Mouse (Mus musculus) liver, postnatal 0 days (tissue): ENCODE measurements around the gene Ifit1. TPM values are rescaled to one million over a fixed set of nuclear protein-coding genes. Genes with fewer than 3 reads are reported as not detected.

ENCODE experiments used
- ATAC-seq: fragments of 200-750 bp; cut with Nextera tagmentation; 2 replicates; pipeline ENCODE4 v1.8.0; 2017; ENCODE audit warnings: mild to moderate bottlenecking, moderate library complexity
- DNase-seq: peaks from one replicate; pipeline ENCODE4 v3.0.0-alpha.2; 2016
- H3K27ac ChIP-seq: fragments of 300-500 bp; sonication (generic); 2 replicates; pipeline ENCODE4 v1.5.1; 2014; ENCODE audit warnings: antibody characterized with exemption, moderate library complexity, mild to moderate bottlenecking, low read depth
- H3K27me3 ChIP-seq: fragments of 300-500 bp; sonication (generic); 2 replicates; pipeline ENCODE4 v1.6.1; 2014; ENCODE audit warnings: low read length, control low read depth, mixed read lengths; ENCODE audit not compliant: insufficient read depth
- H3K36me3 ChIP-seq: fragments of 300-500 bp; sonication (generic); replicated peaks from 2 replicates; pipeline ENCODE4 v1.6.1; 2014; ENCODE audit warnings: mild to moderate bottlenecking, control low read depth, low read length, moderate library complexity, mixed read lengths; ENCODE audit not compliant: insufficient read depth
- H3K4me1 ChIP-seq: fragments of 300-500 bp; sonication (generic); 2 replicates; pipeline ENCODE4 v1.6.1; 2014; ENCODE audit warnings: antibody characterized with exemption, mild to moderate bottlenecking, control low read depth; ENCODE audit not compliant: insufficient read depth
- H3K4me2 ChIP-seq: fragments of 300-500 bp; sonication (generic); 2 replicates; pipeline ENCODE4 v1.6.1; 2014; ENCODE audit warnings: low read depth, mild to moderate bottlenecking, low read length, moderate library complexity, mixed read lengths
- H3K4me3 ChIP-seq: fragments of 300-500 bp; sonication (generic); 2 replicates; pipeline ENCODE4 v1.5.1; 2014; ENCODE audit warnings: low read depth, low read length
- H3K9ac ChIP-seq: fragments of 300-500 bp; sonication (generic); replicated peaks from 2 replicates; pipeline ENCODE4 v1.6.1; 2014; ENCODE audit warnings: mild to moderate bottlenecking, moderate library complexity
- H3K9me3 ChIP-seq: fragments of 300-500 bp; sonication (generic); 2 replicates; pipeline ENCODE4 v1.6.1; 2016; ENCODE audit warnings: mild to moderate bottlenecking, control low read depth, low read length, mixed read lengths
- CTCF ChIP-seq: sonication (generic); IDR thresholded peaks from 2 replicates; pipeline ENCODE4 v1.5.1; 2016; ENCODE audit warnings: antibody characterized with exemption, low read depth
- EP300 ChIP-seq: IDR thresholded peaks from 2 replicates; pipeline ENCODE4 v1.6.1; 2016; ENCODE audit warnings: antibody characterized with exemption, low read depth, mild to moderate bottlenecking
- WGBS: fragments of 180-500 bp; shearing (Covaris S2); extraction: QIAGEN DNeasy Blood & Tissue Kit; methylation state at CpG from one replicate; pipeline ENCODE4 v1.1.7; 2014; ENCODE audit not compliant: insufficient replicate concordance; 5-methylcytosine and 5-hydroxymethylcytosine counted together
- polyA plus RNA-seq: library from polyadenylated mRNA; unstranded; fragments of >200 nt; fragmentation: Nextera tagmentation; extraction: Ambion mirVana; gene quantifications from 2 replicates; pipeline ENCODE4 v1.2.1, GENCODE M21; 2015

Ifit1 gene
- polyA plus RNA-seq, 1 experiment from 2014 or later: 6.6 TPM

DNA sequence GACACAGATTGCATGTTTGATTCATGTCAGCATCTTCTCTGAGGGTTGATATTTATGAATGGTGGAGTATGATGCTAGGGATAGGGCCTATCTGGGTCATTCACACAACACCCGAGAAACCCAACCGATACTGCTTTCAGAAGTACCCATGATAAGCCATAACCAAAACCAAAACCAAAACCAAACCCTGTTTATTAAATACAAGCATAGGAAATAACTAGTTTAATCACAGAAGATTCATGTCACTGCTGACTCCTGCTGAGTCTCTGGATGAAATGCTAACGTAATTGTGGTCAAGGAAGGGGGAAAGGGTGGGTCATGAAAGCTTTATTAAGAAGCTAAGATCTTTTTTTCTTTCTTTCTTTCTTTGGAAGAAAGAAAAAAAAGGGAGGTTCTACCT, 9.6 kb downstream of the Ifit1 start:
- whole genome bisulfite sequencing: 70% methylated on average over 3 of the region's 3 CpGs
- H3K27ac ChIP-seq: no peak overlapping the region
- DNase-seq (no peak), ATAC-seq (no peak)
- no peaks in the 10 kb centered on the region for H3K27me3 ChIP-seq
- H3K4me1 ChIP-seq: peaks cover under 1% of the 10 kb centered on the region; the same call in 1 of the 2 replicates
- no peak overlapping the region for H3K4me3 ChIP-seq
- H3K36me3 ChIP-seq: no peaks in the 10 kb centered on the region
- TF ChIP-seq CTCF (no peak), EP300 (no peak)
- no peaks in the 10 kb centered on the region for H3K9me3 ChIP-seq
- no peak overlapping the region for H3K4me2 ChIP-seq
- H3K9ac ChIP-seq: no peak overlapping the region

DNA sequence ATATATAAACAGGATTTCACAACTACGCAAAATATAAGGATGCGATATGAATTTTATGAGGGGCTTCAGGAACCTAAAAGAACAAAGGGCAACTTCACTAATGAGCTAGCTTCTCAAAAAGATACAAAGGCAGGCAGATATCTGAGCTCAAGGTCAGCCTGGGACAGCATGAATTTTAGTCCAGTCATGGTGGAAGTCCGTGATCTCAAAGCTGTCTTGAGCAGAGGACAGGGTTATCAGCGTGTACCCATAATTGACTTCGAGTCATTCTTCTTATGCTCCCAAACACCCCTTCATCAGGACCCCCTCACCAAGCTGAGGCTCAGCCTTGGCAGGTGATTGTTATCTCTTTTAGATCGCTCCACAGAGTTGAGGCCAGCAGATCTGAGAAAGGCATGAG, 10.3 kb downstream of the Ifit1 start:
- Histone ChIP-seq H3K4me3 (no peak overlapping the region), H3K4me2 (no peak overlapping the region), H3K4me1 (peaks cover 8% of the 10 kb centered on the region), H3K9ac (no peak overlapping the region), H3K9me3 (no peaks in the 10 kb centered on the region), H3K36me3 (no peaks in the 10 kb centered on the region), H3K27me3 (no peaks in the 10 kb centered on the region), H3K27ac (no peak overlapping the region)
- no peak for ATAC-seq
- TF ChIP-seq CTCF: no peak
- TF ChIP-seq EP300: no peak
- DNase-seq: no peak
- WGBS: 66% methylated on average over 6 of the region's 6 CpGs

DNA sequence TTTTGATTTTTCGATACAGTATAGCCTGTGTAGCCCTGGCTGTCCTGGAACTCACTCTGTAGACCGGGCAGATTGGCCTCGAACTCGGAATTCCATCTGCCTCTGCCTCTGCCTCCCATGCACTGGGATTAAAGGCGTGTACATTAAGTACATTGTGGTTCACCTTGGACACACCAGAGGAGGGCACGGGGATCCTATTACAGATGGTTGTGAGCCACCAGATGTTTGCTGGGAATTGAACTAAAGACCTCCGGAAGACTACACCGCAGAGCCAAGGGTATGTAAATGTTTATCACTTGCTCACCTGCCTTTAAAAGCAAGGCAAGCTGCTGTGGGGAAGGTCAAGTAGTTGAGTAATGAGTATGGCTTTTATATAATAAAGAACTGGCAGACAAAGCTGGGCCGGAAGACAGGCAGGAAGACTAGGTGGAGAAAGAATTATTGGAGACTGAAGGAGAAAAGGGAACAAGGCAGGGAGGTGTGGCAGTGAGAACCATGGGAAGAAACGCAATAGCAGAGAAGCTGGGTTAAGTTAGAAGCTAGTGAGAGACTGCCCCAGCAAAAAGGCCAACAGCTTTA, 14.6 kb downstream of the Ifit1 start:
- DNase-seq (no peak), ATAC-seq (no peak)
- H3K9me3 ChIP-seq: no peaks in the 10 kb centered on the region
- H3K36me3 ChIP-seq: no peaks in the 10 kb centered on the region
- no peak overlapping the region for H3K9ac ChIP-seq
- H3K27me3 ChIP-seq: no peaks in the 10 kb centered on the region
- TF ChIP-seq EP300 (no peak), CTCF (no peak)
- no peak overlapping the region for H3K4me3 ChIP-seq
- H3K4me1 ChIP-seq: peaks cover 26% of the 10 kb centered on the region
- WGBS: 83% methylated on average over 10 of the region's 10 CpGs
- peak overlapping the region; percentile 95; the same call in 1 of the 2 replicates for H3K27ac ChIP-seq
- no peak overlapping the region for H3K4me2 ChIP-seq

DNA sequence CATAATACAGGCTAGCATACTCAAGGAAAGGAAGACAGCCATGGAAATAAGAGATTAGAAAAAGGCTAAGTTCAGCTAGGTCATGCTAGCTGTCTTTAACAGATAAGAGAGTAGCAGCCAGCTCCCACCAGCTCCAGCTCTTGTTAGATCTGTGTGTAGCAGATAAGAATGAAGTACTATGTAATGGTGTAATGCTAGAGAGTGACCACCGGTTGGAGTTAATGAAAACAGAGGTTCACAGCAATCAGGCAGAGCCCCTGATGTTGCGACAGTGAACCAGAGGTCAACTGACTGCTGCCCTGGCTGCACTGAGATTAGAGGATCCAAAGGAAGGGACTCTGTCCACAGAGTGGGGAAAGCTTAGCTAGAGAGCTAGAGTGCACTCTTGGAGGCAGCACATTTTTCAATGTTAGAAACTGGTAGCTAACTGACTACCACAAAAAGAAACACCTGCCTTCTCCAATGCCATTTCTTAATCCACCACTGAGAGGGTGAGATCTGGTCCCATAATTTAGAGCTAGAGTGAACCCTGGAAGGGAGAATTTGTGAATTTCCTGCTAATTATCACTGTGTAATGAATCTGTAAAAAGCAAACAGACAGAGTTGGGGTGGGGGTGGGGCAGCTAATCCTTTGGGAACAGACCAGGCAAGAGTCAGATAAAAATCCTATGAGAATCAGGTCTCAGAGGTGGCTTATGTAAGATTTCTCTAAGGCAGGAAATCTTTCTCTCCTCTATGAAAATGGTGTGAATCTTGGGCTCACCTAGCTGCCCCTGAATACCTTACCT, 16.0 kb downstream of the Ifit1 start:
- H3K4me2 ChIP-seq: peak overlapping the region; percentile 53
- H3K36me3 ChIP-seq: no peaks in the 10 kb centered on the region
- H3K4me1 ChIP-seq: peaks cover 26% of the 10 kb centered on the region
- H3K9ac ChIP-seq: 0 out of 2 replicates have a peak overlapping the region, but pooled peaks have one; percentile 32
- H3K9me3 ChIP-seq: no peaks in the 10 kb centered on the region
- no peaks in the 10 kb centered on the region for H3K27me3 ChIP-seq
- WGBS: 13% methylated on average over 2 of the region's 2 CpGs
- peak overlapping the region; percentile 95 for H3K27ac ChIP-seq
- DNase-seq (peak; percentile 63), ATAC-seq (peak; percentile 99)
- TF ChIP-seq CTCF: peak; percentile 54
- peak; percentile 99 for TF ChIP-seq EP300
- no peak overlapping the region for H3K4me3 ChIP-seq

DNA sequence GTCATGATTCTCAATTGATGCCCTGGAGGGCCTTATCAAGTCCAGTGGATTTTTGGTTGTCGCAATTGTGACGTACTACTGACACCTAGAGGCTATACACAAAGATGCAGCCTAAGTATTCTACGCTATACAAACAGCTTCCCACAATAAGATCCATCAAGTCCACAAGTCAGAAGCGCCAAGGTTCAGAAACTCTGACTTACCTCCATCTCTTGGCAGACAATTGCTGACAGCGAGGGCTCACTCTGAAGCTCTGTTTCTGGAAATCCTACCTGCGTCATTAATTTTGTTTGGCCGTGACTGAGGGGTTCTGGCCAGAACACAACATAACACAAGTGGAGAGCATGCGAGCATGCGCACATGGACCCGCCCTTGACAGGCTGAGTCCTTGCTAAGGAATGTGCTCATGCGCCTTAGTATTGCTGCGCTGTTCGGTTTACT, 21.4 kb downstream of the Ifit1 start:
- peaks cover 7% of the 10 kb centered on the region for H3K4me1 ChIP-seq

DNA sequence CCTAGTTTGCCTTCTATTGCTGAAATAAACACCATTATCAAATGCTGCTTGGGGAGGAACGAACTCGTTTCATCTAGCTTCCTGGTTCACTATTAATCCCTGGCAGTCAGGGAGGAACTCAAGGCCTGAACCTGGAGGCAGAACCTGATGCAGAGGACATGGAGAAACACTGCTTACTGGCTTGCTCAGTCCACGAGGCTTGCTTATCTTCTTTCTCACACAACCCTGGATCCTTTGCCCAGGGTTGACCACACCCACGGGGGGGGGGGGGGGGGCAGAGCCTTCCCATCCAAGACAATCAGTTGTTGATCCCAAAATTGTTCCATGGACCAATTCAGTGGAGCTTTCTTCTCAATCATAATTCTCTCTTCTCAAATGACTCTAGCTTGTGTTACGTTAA, 22.1 kb downstream of the Ifit1 start:
- ATAC-seq (peak; percentile 66), DNase-seq (peak; percentile 34)
- peaks cover 3% of the 10 kb centered on the region; the same call in 1 of the 2 replicates for H3K4me1 ChIP-seq
- no peak for TF ChIP-seq CTCF
- no peak for TF ChIP-seq EP300
- no peaks in the 10 kb centered on the region for H3K36me3 ChIP-seq
- H3K4me2 ChIP-seq: peak overlapping the region; percentile 63; the same call in 1 of the 2 replicates
- H3K9me3 ChIP-seq: no peaks in the 10 kb centered on the region
- no peak overlapping the region for H3K9ac ChIP-seq
- WGBS: 40% methylated on average over 5 of the region's 5 CpGs
- H3K27ac ChIP-seq: no peak overlapping the region
- no peak overlapping the region for H3K4me3 ChIP-seq
- no peaks in the 10 kb centered on the region for H3K27me3 ChIP-seq

More for the DNA sequence above, 21.4 kb downstream of the Ifit1 start:
- DNase-seq: peak; percentile 72
- 15% methylated on average over 13 of the region's 13 CpGs for WGBS
- no peak overlapping the region for H3K9ac ChIP-seq
- H3K4me2 ChIP-seq: peak overlapping the region; percentile 63
- H3K9me3 ChIP-seq: no peaks in the 10 kb centered on the region
- TF ChIP-seq EP300: no peak
- peak; percentile 91 for TF ChIP-seq CTCF
- no peaks in the 10 kb centered on the region for H3K27me3 ChIP-seq
- H3K27ac ChIP-seq: no peak overlapping the region
- ATAC-seq: peak; percentile 89
- peak overlapping the region; percentile 33 for H3K4me3 ChIP-seq
- H3K36me3 ChIP-seq: no peaks in the 10 kb centered on the region
